Mouse (Mus musculus) erythroblast, embryonic 14.5 days (primary cell): ENCODE data around the gene Exo5.

Experiments
- GATA1 ChIP-seq: IDR thresholded peaks from 2 replicates; pipeline ENCODE4 v1.6.1; 2012; ENCODE audit warnings: low read length, inconsistent platforms, mixed read lengths
- TAL1 ChIP-seq: IDR thresholded peaks from 3 replicates; pipeline ENCODE4 v1.6.1; 2012; ENCODE audit warnings: low read length, inconsistent platforms, mixed read lengths

DNA sequence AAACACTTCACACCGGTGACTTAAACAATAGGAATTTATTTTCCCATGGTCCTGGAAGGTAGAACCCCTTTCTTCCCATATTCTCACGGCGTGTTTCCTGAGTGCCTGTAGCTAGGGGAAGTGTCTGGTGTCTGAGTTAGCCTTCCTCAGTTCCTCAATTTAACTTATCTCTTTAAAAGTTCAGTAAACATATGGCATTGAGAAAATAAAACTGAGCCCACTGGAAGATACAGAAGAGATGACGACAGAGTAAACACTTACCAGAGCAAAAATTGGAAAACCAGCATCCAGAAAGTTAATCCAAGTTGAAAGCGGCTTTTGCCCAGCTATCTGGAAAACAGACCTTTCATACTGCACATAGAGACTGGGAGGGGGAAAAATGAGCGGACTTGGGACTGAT is 27.3 kb upstream of the Exo5 start:
- TF ChIP-seq TAL1 (no peak), GATA1 (no peak)
